Mouse (Mus musculus) intestine, postnatal 0 days (tissue): ENCODE data around the gene Pramel6. TPM values are rescaled to one million over a fixed set of nuclear protein-coding genes. Genes with fewer than 3 reads are reported as not detected.
"Not testable (repeated sequence)": the region's sequence is repeated elsewhere in the genome, so short reads cannot be mapped to it uniquely, and the experiment has no call there.

Source experiments
- ATAC-seq: fragments of 200-750 bp; cut with Nextera tagmentation; 2 replicates; pipeline ENCODE4 v1.8.0; 2017; ENCODE audit warnings: mild to moderate bottlenecking, moderate TSS enrichment, moderate library complexity
- H3K27ac ChIP-seq: fragments of 300-500 bp; sonication (generic); 2 replicates; pipeline ENCODE4 v1.5.1; 2014; ENCODE audit warnings: mild to moderate bottlenecking, low read depth, low read length, moderate library complexity
- H3K27me3 ChIP-seq: fragments of 300-500 bp; sonication (generic); replicated peaks from 2 replicates; pipeline ENCODE4 v1.6.1; 2014; ENCODE audit warnings: low read length, mixed read lengths; ENCODE audit not compliant: control insufficient read depth, insufficient read depth
- H3K36me3 ChIP-seq: fragments of 300-500 bp; sonication (generic); 2 replicates; pipeline ENCODE4 v1.6.1; 2014; ENCODE audit warnings: mild to moderate bottlenecking, moderate library complexity; ENCODE audit not compliant: control insufficient read depth, insufficient read depth
- H3K4me1 ChIP-seq: fragments of 300-500 bp; sonication (generic); replicated peaks from 2 replicates; pipeline ENCODE4 v1.6.1; 2014; ENCODE audit warnings: antibody characterized with exemption, low read length, mixed read lengths; ENCODE audit not compliant: control insufficient read depth, insufficient read depth
- H3K4me2 ChIP-seq: fragments of 300-500 bp; sonication (generic); replicated peaks from 2 replicates; pipeline ENCODE4 v1.6.1; 2014; ENCODE audit warnings: low read depth, mild to moderate bottlenecking, moderate library complexity
- H3K4me3 ChIP-seq: fragments of 300-500 bp; sonication (generic); 2 replicates; pipeline ENCODE4 v1.5.1; 2014; ENCODE audit warnings: low read depth, low read length
- H3K9ac ChIP-seq: fragments of 300-500 bp; sonication (generic); 2 replicates; pipeline ENCODE4 v1.6.1; 2014; ENCODE audit warnings: mild to moderate bottlenecking, low read depth, low read length
- H3K9me3 ChIP-seq: fragments of 300-500 bp; sonication (generic); 2 replicates; pipeline ENCODE4 v1.6.1; 2016; ENCODE audit warnings: mixed run types; ENCODE audit not compliant: control insufficient read depth
- CTCF ChIP-seq: sonication (generic); IDR thresholded peaks from 2 replicates; pipeline ENCODE4 v1.5.1; 2016; ENCODE audit warnings: low read depth, mild to moderate bottlenecking, control low read depth, antibody characterized with exemption, moderate library complexity
- WGBS: fragments of 180-500 bp; shearing (Covaris S2); extraction: QIAGEN DNeasy Blood & Tissue Kit; methylation state at CpG from one replicate; pipeline ENCODE4 v1.1.7; 2014; 5-methylcytosine and 5-hydroxymethylcytosine counted together
- polyA plus RNA-seq: library from polyadenylated mRNA; unstranded; fragments of >200 nt; fragmentation: Nextera tagmentation; extraction: Ambion mirVana; gene quantifications from 2 replicates; pipeline ENCODE4 v1.2.1, GENCODE M21; 2015

The Pramel6 gene
- not detected in 2 replicates for polyA plus RNA-seq

GRCm38 (mm10) chr2:87506265-87506664 is at the start of gene Pramel6:
Gene Pramel6, plus strand, starts transcription at chr2:87506565.
- H3K27ac ChIP-seq, result no peak within 1 kb of the TSS
- H3K27me3 ChIP-seq, result no peaks in the 10 kb centered on the region
- no peaks in the 10 kb centered on the region for H3K36me3 ChIP-seq
- H3K9me3 ChIP-seq, result no peaks in the 10 kb centered on the region
- H3K4me3 ChIP-seq, result no peak within 1 kb of the TSS
- H3K4me2 ChIP-seq, result no peak within 1 kb of the TSS
- ATAC-seq, result no peak
- no peaks in the 10 kb centered on the region for H3K4me1 ChIP-seq
- no peak within 1 kb of the TSS for H3K9ac ChIP-seq
- 84% methylated on average over 6 of the region's 6 CpGs for WGBS
- TF ChIP-seq CTCF, result no peak

- H3K27ac ChIP-seq, result no peak overlapping the region
- H3K4me1 ChIP-seq, result no peaks in the 10 kb centered on the region
- no peak for ATAC-seq
- no peaks in the 10 kb centered on the region for H3K27me3 ChIP-seq
- H3K9ac ChIP-seq, result no peak overlapping the region
- 0 out of 2 replicates have a peak, but pooled peaks cover 2% of the 10 kb centered on the region for H3K9me3 ChIP-seq
- H3K4me2 ChIP-seq, result no peak overlapping the region
- no peaks in the 10 kb centered on the region for H3K36me3 ChIP-seq
- no peak overlapping the region for H3K4me3 ChIP-seq
- TF ChIP-seq CTCF, result no peak
- WGBS, result 90% methylated on average over 4 of the region's 4 CpGs
These were observed 44.6 kb upstream of the Pramel6 start for GRCm38 (mm10) chr2:87461769-87462168.

GRCm38 (mm10) chr2:87480207-87480606 is 26.2 kb upstream of the Pramel6 start:
- Histone ChIP-seq H3K9me3 (no peaks in the 10 kb centered on the region), H3K4me2 (no peak overlapping the region), H3K27ac (no peak overlapping the region), H3K27me3 (no peaks in the 10 kb centered on the region), H3K36me3 (no peaks in the 10 kb centered on the region), H3K4me3 (no peak overlapping the region), H3K9ac (no peak overlapping the region), H3K4me1 (no peaks in the 10 kb centered on the region)
- ATAC-seq, result no peak
- TF ChIP-seq CTCF, result 0 out of 2 replicates have a peak, but pooled peaks have one; percentile 3

- WGBS, result 68% methylated on average over 4 of the region's 4 CpGs
- Histone ChIP-seq H3K9me3 (no peaks in the 10 kb centered on the region), H3K4me2 (no peak overlapping the region), H3K36me3 (no peaks in the 10 kb centered on the region), H3K27me3 (no peaks in the 10 kb centered on the region), H3K4me3 (no peak overlapping the region), H3K9ac (no peak overlapping the region), H3K4me1 (no peaks in the 10 kb centered on the region), H3K27ac (no peak overlapping the region)
- no peak for TF ChIP-seq CTCF
- ATAC-seq, result no peak
These were observed 25.2 kb upstream of the Pramel6 start for GRCm38 (mm10) chr2:87481158-87481557.

DNA sequence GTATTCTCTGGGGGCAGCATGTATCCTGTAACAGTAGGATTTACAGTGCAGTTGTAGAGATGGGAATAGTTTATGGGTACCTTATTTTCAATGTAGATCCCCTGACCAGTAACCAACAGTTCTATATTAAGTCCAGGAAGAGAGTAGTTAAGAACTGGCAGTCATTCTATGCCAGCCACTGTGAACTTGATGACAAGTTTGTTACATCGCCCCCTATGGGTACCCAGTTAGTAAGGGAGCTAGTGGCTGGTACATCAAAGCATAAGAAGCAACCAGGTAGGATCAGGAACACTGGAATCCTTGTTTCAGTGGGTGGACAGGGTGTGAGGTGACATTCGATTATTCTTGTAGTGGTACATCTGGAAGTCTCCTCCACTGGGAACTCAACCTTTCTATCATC is 24.1 kb upstream of the Pramel6 start:
- Histone ChIP-seq H3K36me3 (no peaks in the 10 kb centered on the region), H3K9ac (no peak overlapping the region), H3K4me3 (no peak overlapping the region), H3K4me1 (no peaks in the 10 kb centered on the region), H3K27me3 (no peaks in the 10 kb centered on the region), H3K9me3 (no peaks in the 10 kb centered on the region), H3K27ac (no peak overlapping the region), H3K4me2 (no peak overlapping the region)
- no peak for TF ChIP-seq CTCF
- ATAC-seq, result no peak
- 71% methylated on average over 2 of the region's 2 CpGs for WGBS

DNA sequence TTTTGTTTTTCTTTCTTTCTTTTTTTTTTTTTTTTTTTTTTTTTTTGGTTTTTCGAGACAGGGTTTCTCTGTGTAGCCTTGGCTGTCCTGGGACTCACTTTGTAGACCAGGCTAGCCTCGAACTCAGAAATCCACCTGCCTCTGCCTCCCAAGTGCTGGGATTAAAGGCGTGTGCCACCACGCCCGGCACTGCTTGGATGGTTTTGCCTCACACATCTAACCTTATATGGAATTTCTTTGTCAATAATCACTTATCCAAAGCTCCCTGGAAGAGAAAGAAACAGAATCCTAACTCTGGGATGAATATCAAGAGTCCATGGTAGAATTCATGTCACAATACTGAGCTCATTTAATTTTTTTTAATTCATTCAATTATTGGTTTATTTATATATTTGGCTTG is 9.4 kb upstream of the Pramel6 start, which contains the start of gene Pramel7:
TSS of gene Pramel7 (minus strand) at position 101 of the 400 bp plus-strand sequence.
- WGBS, result 83% methylated on average over 4 of the region's 5 CpGs
- not testable (repeated sequence) for H3K9ac ChIP-seq, H3K27me3 ChIP-seq, H3K4me3 ChIP-seq, H3K27ac ChIP-seq, H3K36me3 ChIP-seq, H3K9me3 ChIP-seq, H3K4me2 ChIP-seq, ATAC-seq, H3K4me1 ChIP-seq

DNA sequence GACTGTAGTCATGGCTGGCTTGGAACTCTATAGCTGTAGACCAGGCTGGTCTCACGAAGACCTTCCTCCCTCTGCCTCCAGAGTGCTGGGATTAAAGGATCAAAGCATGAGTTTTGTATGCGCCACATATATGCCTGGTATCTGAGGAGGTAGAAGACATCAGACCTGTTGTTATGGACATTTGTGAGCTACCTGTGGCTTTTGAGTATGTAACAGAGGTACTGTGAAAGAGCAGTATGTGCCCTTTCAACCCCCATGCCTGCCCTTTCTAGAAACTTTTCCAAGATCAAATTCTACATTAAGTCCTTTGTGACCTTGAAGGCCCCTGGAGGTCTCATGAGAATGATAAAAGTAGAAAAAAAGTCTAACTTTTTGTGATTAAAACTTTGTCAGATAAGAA is 8.7 kb downstream of the Pramel6 start:
- 77% methylated on average over 2 of the region's 2 CpGs for WGBS
- no peaks in the 10 kb centered on the region for H3K27me3 ChIP-seq
- no peak for TF ChIP-seq CTCF
- H3K4me2 ChIP-seq, result no peak overlapping the region
- H3K36me3 ChIP-seq, result no peaks in the 10 kb centered on the region
- no peak overlapping the region for H3K27ac ChIP-seq
- no peak overlapping the region for H3K9ac ChIP-seq
- H3K4me3 ChIP-seq, result no peak overlapping the region
- ATAC-seq, result no peak
- H3K9me3 ChIP-seq, result no peaks in the 10 kb centered on the region
- no peaks in the 10 kb centered on the region for H3K4me1 ChIP-seq
